Mouse (Mus musculus): ENCODE data around the gene Vmn1r214. TPM values are rescaled to one million over a fixed set of nuclear protein-coding genes. Genes with fewer than 3 reads are reported as not detected.

Gene Vmn1r214
- polyA plus RNA-seq (2012; rRNA removed), result not detected in 2 replicates

DNA sequence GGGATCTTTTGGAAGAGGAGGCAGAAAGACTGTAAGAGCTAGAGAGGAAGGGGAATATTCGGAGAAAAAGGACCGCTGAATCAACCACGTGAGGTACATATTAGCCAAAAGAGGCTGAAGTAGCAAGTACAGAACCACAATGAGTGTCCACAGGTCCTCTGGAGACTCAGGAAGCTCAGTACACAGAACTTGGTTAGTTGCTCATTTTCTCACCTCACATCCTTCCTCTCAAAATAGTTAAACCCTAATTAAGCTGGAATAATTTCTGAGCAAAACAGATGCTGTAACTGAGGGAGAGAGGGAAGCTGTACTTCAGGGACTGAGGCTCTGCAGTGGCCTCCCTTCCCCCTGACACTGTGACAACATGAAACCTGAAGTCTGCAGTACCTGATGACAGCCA is at the start of gene Vmn1r214:
TSS of gene Vmn1r214 (plus strand) at position 301 of the 400 bp plus-strand sequence.
- TF ChIP-seq CTCF (IDR thresholded peaks at IDR 0.05; ENCODE audit: borderline replicate concordance, control insufficient read depth, extremely low read depth, insufficient read depth, low read length, poor library complexity) (no peak), POLR2A (IDR thresholded peaks at IDR 0.05; ENCODE audit: control insufficient read depth, extremely low read depth, insufficient read depth, low read length, poor library complexity) (no peak)
- no peaks in the 10 kb centered on the region for H3K27me3 ChIP-seq (ENCODE audit: control insufficient read depth, insufficient read depth, low read length)
- no peaks in the 10 kb centered on the region for H3K4me1 ChIP-seq (replicated peaks; ENCODE audit: control insufficient read depth, insufficient read depth, low read length)
- H3K4me3 ChIP-seq (ENCODE audit: control insufficient read depth, insufficient read depth, low read length), result no peak within 1 kb of the TSS
- no peak within 1 kb of the TSS for H3K27ac ChIP-seq (ENCODE audit: control insufficient read depth, insufficient read depth, low read length)
- no peaks in the 10 kb centered on the region for H3K36me3 ChIP-seq (ENCODE audit: control insufficient read depth, insufficient read depth, low read length)
- no peak for DNase-seq
- 96% methylated on average over 3 of the region's 3 CpGs for WGBS

DNA sequence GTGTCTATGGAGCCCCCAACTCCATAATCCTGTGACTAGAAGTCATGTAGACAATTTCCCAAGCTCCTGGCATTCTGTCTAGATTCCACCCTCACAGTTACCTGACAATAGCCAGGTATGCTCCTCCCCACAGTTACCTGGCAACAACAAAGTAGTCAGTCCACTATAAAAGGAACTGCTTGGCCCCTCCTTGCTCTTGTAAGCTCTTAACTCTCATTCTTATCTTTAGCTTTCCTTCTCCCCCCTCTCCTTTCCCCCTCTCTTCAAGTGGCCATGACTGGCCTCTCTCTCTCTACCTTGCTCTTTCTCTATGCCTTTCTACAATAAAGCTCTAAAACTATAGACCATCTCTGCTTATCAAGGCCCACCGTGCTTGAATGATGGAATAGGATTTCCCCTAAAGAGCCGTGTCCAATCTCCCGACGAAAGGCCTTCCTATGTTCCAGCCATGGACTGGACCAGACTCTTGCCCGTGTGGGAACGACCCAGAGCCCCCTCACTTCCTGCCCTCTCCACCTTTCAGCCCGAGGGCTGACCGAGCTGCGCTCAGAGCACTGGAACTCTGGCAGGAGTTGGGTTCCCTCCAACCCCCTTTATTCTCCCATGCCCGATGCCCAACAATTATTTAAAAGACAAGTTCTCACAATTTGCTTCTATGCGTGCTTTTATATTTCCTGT is 39.9 kb upstream of the Vmn1r214 start:
- Histone ChIP-seq H3K27ac (ENCODE audit: control insufficient read depth, insufficient read depth, low read length) (no peak overlapping the region), H3K27me3 (ENCODE audit: control insufficient read depth, insufficient read depth, low read length) (no peaks in the 10 kb centered on the region), H3K36me3 (ENCODE audit: control insufficient read depth, insufficient read depth, low read length) (no peaks in the 10 kb centered on the region), H3K4me3 (ENCODE audit: control insufficient read depth, insufficient read depth, low read length) (no peak overlapping the region), H3K4me1 (replicated peaks; ENCODE audit: control insufficient read depth, insufficient read depth, low read length) (no peaks in the 10 kb centered on the region)
- no peak for DNase-seq
- 90% methylated on average over 11 of the region's 11 CpGs for WGBS
- TF ChIP-seq POLR2A (IDR thresholded peaks at IDR 0.05; ENCODE audit: control insufficient read depth, extremely low read depth, insufficient read depth, low read length, poor library complexity) (no peak), CTCF (IDR thresholded peaks at IDR 0.05; ENCODE audit: borderline replicate concordance, control insufficient read depth, extremely low read depth, insufficient read depth, low read length, poor library complexity) (no peak)

DNA sequence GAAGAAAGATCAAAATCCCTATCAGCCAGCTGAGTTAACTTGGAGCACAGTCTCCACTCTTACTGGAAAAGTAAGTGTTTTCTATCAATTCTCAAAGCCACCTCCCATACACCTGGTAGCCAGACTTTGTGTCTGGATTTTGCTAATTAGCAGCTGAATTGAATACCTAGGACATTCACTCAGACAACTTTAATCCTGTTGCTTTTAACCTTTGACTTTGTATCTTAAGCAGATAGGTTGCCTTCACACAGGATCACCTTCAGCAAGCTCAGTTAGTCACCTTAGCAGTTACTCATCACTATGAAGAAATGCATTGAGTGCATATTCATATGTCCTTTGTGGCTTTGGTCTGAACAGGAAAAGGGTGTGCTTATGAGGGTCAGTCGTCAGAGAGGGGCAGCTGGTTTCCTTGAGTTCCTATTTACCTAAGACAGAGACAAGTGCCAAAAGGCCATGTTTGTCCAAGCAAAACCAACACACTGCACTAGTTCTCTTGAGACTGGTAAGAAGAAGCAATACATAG is 38.0 kb upstream of the Vmn1r214 start:
- H3K4me3 ChIP-seq (ENCODE audit: control insufficient read depth, insufficient read depth, low read length), result no peak overlapping the region
- H3K27me3 ChIP-seq (ENCODE audit: control insufficient read depth, insufficient read depth, low read length), result no peaks in the 10 kb centered on the region
- no peaks in the 10 kb centered on the region for H3K36me3 ChIP-seq (ENCODE audit: control insufficient read depth, insufficient read depth, low read length)
- TF ChIP-seq CTCF (IDR thresholded peaks at IDR 0.05; ENCODE audit: borderline replicate concordance, control insufficient read depth, extremely low read depth, insufficient read depth, low read length, poor library complexity), result no peak
- TF ChIP-seq POLR2A (IDR thresholded peaks at IDR 0.05; ENCODE audit: control insufficient read depth, extremely low read depth, insufficient read depth, low read length, poor library complexity), result no peak
- WGBS, result 67% methylated on average over 1 of the region's 1 CpGs
- no peak overlapping the region for H3K27ac ChIP-seq (ENCODE audit: control insufficient read depth, insufficient read depth, low read length)
- DNase-seq, result no peak
- no peaks in the 10 kb centered on the region for H3K4me1 ChIP-seq (replicated peaks; ENCODE audit: control insufficient read depth, insufficient read depth, low read length)

DNA sequence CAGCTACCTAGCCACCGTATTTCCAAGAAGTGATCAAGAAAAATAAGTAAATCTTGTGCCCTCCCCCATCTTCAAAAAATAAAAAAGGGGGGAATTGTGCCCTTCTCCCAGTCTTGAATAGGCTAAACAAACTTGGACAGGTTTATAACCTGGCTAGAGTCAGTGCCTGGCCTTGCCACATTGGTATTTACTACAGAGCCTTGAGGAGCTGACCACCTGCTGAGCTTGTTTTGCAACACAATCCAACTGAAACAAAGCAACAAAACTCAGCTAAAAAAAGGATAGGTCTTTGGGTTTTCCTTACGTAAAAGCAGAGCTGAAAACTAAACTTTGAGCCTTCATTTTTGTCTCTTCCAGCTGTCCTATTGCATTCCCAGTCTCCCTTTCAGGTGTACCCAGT is 37.5 kb upstream of the Vmn1r214 start:
- H3K27me3 ChIP-seq (ENCODE audit: control insufficient read depth, insufficient read depth, low read length), result no peaks in the 10 kb centered on the region
- no peak overlapping the region for H3K4me3 ChIP-seq (ENCODE audit: control insufficient read depth, insufficient read depth, low read length)
- no peaks in the 10 kb centered on the region for H3K4me1 ChIP-seq (replicated peaks; ENCODE audit: control insufficient read depth, insufficient read depth, low read length)
- no peaks in the 10 kb centered on the region for H3K36me3 ChIP-seq (ENCODE audit: control insufficient read depth, insufficient read depth, low read length)
- no peak overlapping the region for H3K27ac ChIP-seq (ENCODE audit: control insufficient read depth, insufficient read depth, low read length)
- 76% methylated on average over 2 of the region's 2 CpGs for WGBS
- TF ChIP-seq CTCF (IDR thresholded peaks at IDR 0.05; ENCODE audit: borderline replicate concordance, control insufficient read depth, extremely low read depth, insufficient read depth, low read length, poor library complexity) (no peak), POLR2A (IDR thresholded peaks at IDR 0.05; ENCODE audit: control insufficient read depth, extremely low read depth, insufficient read depth, low read length, poor library complexity) (no peak)
- DNase-seq, result no peak

DNA sequence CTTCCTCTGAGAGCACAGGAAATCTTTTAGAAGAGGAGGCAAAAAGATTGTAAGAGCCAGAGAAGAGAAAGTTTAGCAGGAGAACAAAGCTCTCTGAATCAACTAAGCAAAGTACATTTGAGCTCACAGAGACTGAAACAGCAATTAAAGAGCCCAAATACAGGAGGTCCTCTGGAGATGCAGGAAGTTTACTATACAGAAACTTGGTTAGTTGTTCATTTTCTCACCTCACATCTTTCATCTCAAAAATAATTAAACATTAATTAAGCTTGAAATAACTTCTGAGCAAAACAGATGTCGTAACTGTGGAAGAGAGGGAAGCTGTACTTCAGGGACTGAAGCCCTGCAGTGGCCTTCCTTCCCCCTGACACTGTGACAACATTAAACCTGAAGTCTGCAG is 22.9 kb upstream of the Vmn1r214 start, which contains the start of gene Vmn1r213:
TSS of gene Vmn1r213 (plus strand) at position 301 of the 400 bp plus-strand sequence.
- TF ChIP-seq CTCF (IDR thresholded peaks at IDR 0.05; ENCODE audit: borderline replicate concordance, control insufficient read depth, extremely low read depth, insufficient read depth, low read length, poor library complexity) (no peak), POLR2A (IDR thresholded peaks at IDR 0.05; ENCODE audit: control insufficient read depth, extremely low read depth, insufficient read depth, low read length, poor library complexity) (no peak)
- H3K27me3 ChIP-seq (ENCODE audit: control insufficient read depth, insufficient read depth, low read length), result no peaks in the 10 kb centered on the region
- H3K27ac ChIP-seq (ENCODE audit: control insufficient read depth, insufficient read depth, low read length), result no peak within 1 kb of the TSS
- no peak for DNase-seq
- H3K36me3 ChIP-seq (ENCODE audit: control insufficient read depth, insufficient read depth, low read length), result no peaks in the 10 kb centered on the region
- H3K4me3 ChIP-seq (ENCODE audit: control insufficient read depth, insufficient read depth, low read length), result no peak within 1 kb of the TSS
- 87% methylated on average over 1 of the region's 1 CpGs for WGBS
- H3K4me1 ChIP-seq (replicated peaks; ENCODE audit: control insufficient read depth, insufficient read depth, low read length), result no peaks in the 10 kb centered on the region

DNA sequence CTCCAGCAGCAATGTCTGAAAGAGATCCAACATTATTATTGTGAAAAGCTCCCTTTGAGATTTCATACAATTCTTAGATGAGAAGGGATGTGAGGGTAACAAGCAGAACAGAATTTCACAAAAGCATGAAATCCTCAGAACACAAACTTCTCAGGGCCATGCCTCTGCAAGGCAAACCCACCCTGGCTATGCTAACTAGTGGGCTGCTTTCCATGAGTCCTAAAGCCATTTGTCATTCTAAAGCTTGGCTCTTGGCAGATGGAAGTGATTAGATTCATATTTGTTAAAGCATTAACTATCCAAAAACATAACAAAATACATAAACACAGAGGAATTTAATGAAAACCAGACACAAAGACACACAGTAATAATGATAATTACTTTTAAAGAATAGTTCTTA is 12.1 kb upstream of the Vmn1r214 start:
- TF ChIP-seq POLR2A (IDR thresholded peaks at IDR 0.05; ENCODE audit: control insufficient read depth, extremely low read depth, insufficient read depth, low read length, poor library complexity) (no peak), CTCF (IDR thresholded peaks at IDR 0.05; ENCODE audit: borderline replicate concordance, control insufficient read depth, extremely low read depth, insufficient read depth, low read length, poor library complexity) (no peak)
- H3K4me1 ChIP-seq (replicated peaks; ENCODE audit: control insufficient read depth, insufficient read depth, low read length), result no peaks in the 10 kb centered on the region
- H3K36me3 ChIP-seq (ENCODE audit: control insufficient read depth, insufficient read depth, low read length), result no peaks in the 10 kb centered on the region
- DNase-seq, result no peak
- H3K27ac ChIP-seq (ENCODE audit: control insufficient read depth, insufficient read depth, low read length), result no peak overlapping the region
- no peak overlapping the region for H3K4me3 ChIP-seq (ENCODE audit: control insufficient read depth, insufficient read depth, low read length)
- no peaks in the 10 kb centered on the region for H3K27me3 ChIP-seq (ENCODE audit: control insufficient read depth, insufficient read depth, low read length)

Data from thymus, adult 2 months (tissue).